Mouse (Mus musculus) forebrain, embryonic 10.5 days (tissue): ENCODE measurements around the gene Gm49711. TPM values are rescaled to one million over a fixed set of nuclear protein-coding genes. Genes with fewer than 3 reads are reported as not detected.
A peak's percentile ranks its signal among the peaks of the same experiment; 100 is the strongest.

ENCODE experiments used
- DNase-seq: peaks from one replicate; pipeline ENCODE4 v3.0.0-alpha.2; 2017; ENCODE audit warnings: low spot score; ENCODE audit errors: extremely low spot score
- H3K27ac ChIP-seq: fragments of 300-500 bp; sonication (generic); 2 replicates; pipeline ENCODE4 v1.5.1; 2016; ENCODE audit warnings: mild to moderate bottlenecking
- H3K27me3 ChIP-seq: fragments of 300-500 bp; sonication (generic); 2 replicates; pipeline ENCODE4 v1.6.1; 2016; ENCODE audit warnings: mild to moderate bottlenecking; ENCODE audit not compliant: poor library complexity, severe bottlenecking
- H3K36me3 ChIP-seq: fragments of 300-500 bp; sonication (generic); replicated peaks from 2 replicates; pipeline ENCODE4 v1.6.1; 2016; ENCODE audit warnings: mild to moderate bottlenecking, moderate library complexity
- H3K4me1 ChIP-seq: fragments of 300-500 bp; sonication (generic); 2 replicates; pipeline ENCODE4 v1.6.1; 2016
- H3K4me3 ChIP-seq: fragments of 300-500 bp; sonication (generic); 2 replicates; pipeline ENCODE4 v1.5.1; 2016; ENCODE audit warnings: mild to moderate bottlenecking, moderate library complexity
- H3K9me3 ChIP-seq: fragments of 300-500 bp; sonication (generic); 2 replicates; pipeline ENCODE4 v1.6.1; 2016; ENCODE audit warnings: mild to moderate bottlenecking, moderate library complexity
- WGBS: fragments of 180-500 bp; shearing (Covaris S2); methylation state at CpG from one replicate; pipeline ENCODE4 v1.1.7; 2016; 5-methylcytosine and 5-hydroxymethylcytosine counted together
- polyA plus RNA-seq: library from polyadenylated mRNA; unstranded; fragments of >200 nt; fragmentation: Nextera tagmentation; extraction: Ambion mirVana; gene quantifications from 2 replicates; pipeline ENCODE4 v1.2.1, GENCODE M21; 2016

The Gm49711 gene
- 0.12 and 0.15 TPM in 2 replicates for polyA plus RNA-seq

DNA sequence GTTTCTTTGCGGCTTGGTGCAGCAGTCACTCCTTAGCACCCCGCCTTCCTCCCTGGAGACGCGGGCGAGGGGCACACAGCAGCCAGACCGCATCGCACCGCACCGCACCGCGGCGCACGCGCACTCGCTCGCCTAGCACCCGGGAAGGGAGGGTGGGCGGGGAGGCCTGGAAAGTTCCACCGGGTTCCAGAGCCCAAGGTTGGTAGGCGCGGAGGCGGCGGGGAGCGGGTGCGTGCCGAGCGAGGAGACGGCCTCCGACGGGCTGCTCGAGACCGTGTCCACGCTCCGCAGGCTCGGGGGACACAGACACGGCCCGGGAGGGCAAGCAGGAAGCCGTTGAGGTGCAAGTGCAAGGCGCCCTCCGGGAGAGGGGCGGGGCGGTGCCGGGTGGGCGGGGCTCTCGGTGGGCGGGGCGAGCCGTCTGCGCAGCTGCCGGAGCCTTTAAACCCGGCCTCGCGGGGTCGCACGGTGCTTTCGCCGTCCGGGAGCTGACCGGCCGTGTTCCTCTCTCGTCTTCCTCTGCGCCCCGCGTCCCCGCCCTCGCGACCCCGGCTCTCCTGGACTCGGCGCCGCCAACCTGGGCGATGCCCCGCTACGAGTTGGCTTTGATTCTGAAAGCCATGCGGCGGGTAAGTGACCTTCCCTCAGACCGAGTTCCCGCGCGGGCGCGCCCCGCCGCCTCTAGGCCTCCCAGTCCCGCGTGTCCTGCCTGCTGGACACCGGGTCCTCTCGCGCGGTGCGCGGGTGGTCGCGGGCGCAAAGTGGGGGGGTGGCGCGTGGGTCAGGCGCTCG lies at the start of gene Gm49711, which contains the start of the genes Mrps6 and Slc5a3:
Gm49711 (plus strand) TSS at position 465 of the 792 bp plus-strand sequence.
Mrps6 (plus strand) TSS at position 419 of the 792 bp plus-strand sequence.
Slc5a3 (plus strand) TSS at position 471 of the 792 bp plus-strand sequence.
- Histone ChIP-seq H3K4me3 (peak within 1 kb of the TSS; percentile 97), H3K9me3 (peaks cover 13% of the 10 kb centered on the region), H3K27ac (peak within 1 kb of the TSS; percentile 97), H3K4me1 (peaks cover 39% of the 10 kb centered on the region), H3K36me3 (peaks cover 35% of the 10 kb centered on the region), H3K27me3 (no peaks in the 10 kb centered on the region)
- WGBS: under 1% methylated on average over 96 of the region's 99 CpGs
- DNase-seq: peak; percentile 93

DNA sequence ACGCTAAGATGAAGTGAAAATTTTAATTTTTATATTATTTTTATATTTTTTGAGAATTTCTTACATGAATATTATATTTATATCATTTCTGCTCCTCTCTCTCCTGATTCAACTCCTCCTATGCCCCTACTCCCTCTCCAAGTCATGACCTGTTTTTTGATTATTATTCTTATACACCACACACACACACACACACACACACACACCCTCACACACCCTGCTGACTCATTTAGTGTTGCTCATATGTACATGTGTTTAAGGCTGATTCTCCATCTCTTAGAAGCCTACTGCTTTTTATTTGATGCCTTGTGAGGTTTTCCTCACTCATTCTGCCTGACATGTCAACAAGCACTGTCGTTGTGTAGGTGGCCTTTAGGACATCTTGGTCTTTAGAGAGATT lies 48.5 kb upstream of the Gm49711 start:
- Histone ChIP-seq H3K36me3 (no peaks in the 10 kb centered on the region), H3K9me3 (peaks cover 6% of the 10 kb centered on the region; the same call in 1 of the 2 replicates), H3K4me1 (no peaks in the 10 kb centered on the region), H3K4me3 (no peak overlapping the region), H3K27ac (no peak overlapping the region), H3K27me3 (no peaks in the 10 kb centered on the region)
- WGBS: 90% methylated on average over 2 of the region's 2 CpGs
- no peak for DNase-seq

DNA sequence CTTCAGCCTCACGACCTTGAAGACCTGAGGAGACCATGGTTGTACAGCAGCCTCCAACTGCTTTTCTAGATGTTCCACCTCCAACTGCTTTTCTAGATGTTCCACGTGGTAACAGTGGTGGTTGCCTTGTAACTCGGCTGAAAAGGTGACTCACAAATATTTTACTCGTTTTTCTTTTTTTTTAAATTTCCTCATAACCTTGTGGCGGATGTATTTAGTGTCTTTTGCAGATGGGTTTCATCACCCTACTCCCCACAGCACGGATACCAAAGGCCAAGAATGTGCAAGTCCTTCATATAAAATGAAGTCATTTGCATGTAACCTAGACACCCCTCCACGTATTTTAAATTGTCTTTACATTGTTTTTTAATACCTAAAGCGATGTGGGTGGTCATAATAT lies 41.3 kb upstream of the Gm49711 start:
- H3K36me3 ChIP-seq: no peaks in the 10 kb centered on the region
- peaks cover 19% of the 10 kb centered on the region for H3K4me1 ChIP-seq
- DNase-seq: no peak
- H3K4me3 ChIP-seq: no peak overlapping the region
- H3K27ac ChIP-seq: no peak overlapping the region
- no peaks in the 10 kb centered on the region for H3K27me3 ChIP-seq
- no peaks in the 10 kb centered on the region for H3K9me3 ChIP-seq
- 87% methylated on average over 8 of the region's 8 CpGs for WGBS

DNA sequence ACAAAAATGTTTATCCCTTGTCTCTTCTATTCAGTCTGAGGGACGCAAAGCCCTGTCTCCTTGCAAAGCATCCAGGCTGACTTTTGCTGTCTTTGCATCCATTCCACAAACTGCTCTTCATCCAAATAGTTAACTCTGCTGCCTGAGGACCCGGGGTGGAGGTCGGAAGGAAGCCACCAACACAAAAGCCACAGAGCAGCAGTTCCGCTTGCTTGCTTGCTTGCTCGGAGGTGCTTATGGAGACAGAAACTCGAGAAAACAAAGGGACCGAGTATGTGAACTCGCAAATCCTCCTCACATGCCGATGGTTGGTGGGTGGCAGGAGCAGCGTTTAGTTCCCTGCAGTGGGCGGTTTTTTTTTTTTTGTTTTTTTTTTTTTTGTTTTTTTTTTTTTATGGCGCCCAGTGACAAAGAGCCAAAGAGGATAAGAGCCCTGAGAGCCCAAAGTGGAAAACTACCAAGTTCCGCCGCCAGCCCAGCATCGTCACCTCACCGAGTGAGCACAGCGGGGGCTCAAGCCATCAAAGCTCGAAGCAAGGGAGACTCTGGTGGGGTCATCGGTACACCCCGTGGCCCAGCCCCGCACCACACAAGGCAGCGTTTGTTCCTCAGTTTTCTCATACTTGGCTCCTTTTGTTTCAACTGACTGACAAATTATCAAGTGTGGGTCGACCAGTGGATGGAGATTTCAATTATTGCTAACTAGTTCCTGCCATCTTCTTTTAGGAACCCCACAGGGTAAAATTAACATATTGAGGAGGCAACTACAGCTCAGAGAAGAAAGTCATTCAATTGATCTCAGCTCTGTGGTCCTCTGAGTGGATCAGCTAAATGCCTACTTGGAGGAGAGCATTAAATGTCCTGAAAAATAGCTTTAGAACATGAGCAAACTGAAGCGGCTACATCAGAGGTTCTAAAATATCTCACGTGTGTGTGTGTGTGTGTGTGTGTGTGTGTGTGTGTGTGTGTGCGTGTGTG lies 38.7 kb upstream of the Gm49711 start:
- H3K27ac ChIP-seq: peak overlapping the region; percentile 86
- 8% methylated on average over 26 of the region's 26 CpGs for WGBS

DNA sequence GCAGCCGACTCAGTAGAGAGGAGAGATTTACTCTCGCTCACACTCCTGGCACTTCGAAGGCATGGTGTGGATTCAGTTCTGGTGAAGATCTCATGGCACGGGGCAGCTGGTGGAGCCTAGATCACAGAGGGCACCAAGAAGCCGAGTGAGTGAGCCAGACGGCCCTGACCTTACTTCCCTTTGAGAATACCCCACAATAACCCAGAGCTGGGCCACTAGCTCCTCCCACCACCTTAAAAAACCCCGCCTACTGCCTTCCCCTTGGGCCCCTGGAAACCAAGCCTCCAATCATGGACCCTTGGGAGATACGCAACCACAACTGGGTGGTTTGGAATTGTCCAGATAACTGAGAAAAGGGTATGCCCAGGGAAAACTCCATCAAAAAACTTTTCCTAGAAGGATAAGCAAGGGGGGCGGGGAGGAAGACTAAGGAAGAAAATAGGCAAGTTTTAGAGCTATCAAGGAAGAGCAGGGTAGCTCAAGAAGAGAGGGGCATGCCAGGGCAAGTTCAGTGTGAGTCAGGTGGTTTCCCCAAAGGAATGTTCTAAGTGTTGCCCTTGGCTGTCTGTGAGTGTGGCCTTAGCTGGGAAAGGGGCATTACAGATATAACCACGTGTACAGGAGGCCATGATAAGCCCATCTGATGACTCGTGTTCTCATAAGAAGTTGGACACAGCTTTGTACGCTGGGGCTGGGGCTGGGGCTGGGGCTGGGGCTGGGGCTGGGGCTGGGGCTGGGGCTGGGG lies 36.3 kb upstream of the Gm49711 start:
- Histone ChIP-seq H3K4me1 (peaks cover 26% of the 10 kb centered on the region), H3K27ac (peak overlapping the region; percentile 51; the same call in 1 of the 2 replicates), H3K9me3 (no peaks in the 10 kb centered on the region), H3K4me3 (no peak overlapping the region), H3K27me3 (no peaks in the 10 kb centered on the region), H3K36me3 (no peaks in the 10 kb centered on the region)
- WGBS: 89% methylated on average over 12 of the region's 12 CpGs
- no peak for DNase-seq

More for the DNA sequence above, 38.7 kb upstream of the Gm49711 start:
- Histone ChIP-seq H3K4me1 (peaks cover 26% of the 10 kb centered on the region), H3K27me3 (no peaks in the 10 kb centered on the region), H3K36me3 (no peaks in the 10 kb centered on the region), H3K4me3 (peak overlapping the region; percentile 45), H3K9me3 (no peaks in the 10 kb centered on the region)
- peak; percentile 50 for DNase-seq

DNA sequence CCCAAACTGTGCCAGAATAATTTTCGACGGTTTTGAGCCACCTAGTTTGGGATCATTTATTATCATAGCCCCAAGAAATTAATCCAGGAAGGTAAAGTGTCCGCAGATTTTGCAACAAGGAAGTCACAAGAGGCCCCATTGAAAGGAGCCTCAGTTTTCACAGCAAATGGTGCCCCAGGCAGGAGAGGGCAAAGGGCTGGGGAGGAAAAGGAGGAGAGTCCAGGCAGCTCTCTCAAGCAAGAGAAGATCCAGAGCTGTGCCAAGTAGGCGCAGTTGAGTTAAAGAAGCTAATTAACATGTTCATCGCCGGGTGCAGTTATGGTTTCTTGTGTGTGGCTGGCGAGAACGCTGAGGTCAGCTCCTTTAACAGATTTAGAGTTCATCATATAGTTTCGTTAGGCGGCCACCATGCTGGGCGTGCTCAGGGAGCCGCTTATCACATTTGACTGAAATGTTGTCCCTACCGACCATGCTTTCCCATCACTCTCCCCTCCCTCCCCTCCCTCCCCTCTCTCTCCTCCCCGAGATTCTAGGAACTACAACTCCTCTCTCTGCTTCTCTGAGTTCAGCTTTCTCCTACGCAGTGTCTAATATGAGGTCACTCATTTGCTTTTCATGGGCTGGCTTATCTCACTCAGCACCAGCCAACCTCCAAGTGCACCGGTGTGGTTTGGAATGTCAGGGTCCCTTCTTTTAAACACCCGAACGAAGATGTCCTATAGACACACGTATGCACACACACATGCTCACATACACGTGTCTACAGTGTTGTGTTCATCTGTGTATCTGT lies 35.4 kb upstream of the Gm49711 start:
- Histone ChIP-seq H3K27ac (peak overlapping the region; percentile 51; the same call in 1 of the 2 replicates), H3K4me3 (no peak overlapping the region), H3K9me3 (no peaks in the 10 kb centered on the region), H3K4me1 (peaks cover 26% of the 10 kb centered on the region), H3K27me3 (no peaks in the 10 kb centered on the region), H3K36me3 (no peaks in the 10 kb centered on the region)
- 77% methylated on average over 20 of the region's 20 CpGs for WGBS
- DNase-seq: no peak

DNA sequence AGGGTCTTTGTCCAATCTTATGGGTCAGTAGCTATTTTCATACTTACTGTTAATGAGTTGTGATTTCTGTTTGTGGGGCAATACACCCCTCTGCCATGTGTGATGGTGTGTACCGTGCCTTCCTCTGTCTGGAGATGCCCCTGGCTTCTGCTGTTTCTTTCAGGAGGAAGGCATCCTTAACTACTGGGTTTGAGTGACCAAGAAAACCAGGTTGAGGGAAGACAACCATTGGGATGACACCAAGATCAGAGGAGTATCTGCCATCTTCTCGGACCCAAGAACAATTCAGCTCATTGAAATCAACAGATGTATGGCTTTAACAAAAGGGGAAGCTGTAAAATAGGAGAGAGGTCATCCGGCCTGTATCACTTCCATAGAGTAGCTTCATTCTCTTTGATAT lies 24.8 kb upstream of the Gm49711 start:
- no peak for DNase-seq
- Histone ChIP-seq H3K9me3 (no peaks in the 10 kb centered on the region), H3K4me1 (peaks cover 8% of the 10 kb centered on the region; the same call in 1 of the 2 replicates), H3K36me3 (no peaks in the 10 kb centered on the region), H3K4me3 (no peak overlapping the region), H3K27me3 (no peaks in the 10 kb centered on the region), H3K27ac (no peak overlapping the region)
- 84% methylated on average over 3 of the region's 3 CpGs for WGBS

DNA sequence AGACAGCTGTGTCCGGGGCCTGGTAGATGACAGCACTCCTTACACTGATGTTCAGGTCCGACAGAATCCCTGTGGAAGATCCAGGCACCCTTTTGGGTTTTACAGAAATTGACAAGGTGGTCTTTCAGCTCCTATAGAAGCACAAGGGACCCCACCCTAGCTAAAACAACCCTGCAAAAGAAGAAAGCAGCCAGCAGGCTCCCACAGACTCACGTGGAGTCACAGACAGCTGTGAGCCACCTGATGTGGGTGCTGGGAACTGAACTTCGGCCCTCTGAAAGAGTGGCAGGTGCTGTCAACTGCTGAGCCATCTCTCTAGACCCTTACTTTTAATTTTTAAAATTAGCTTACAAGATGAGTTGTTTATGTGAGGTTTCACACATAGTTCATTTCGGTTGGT lies 23.4 kb upstream of the Gm49711 start:
- 72% methylated on average over 5 of the region's 5 CpGs for WGBS
- Histone ChIP-seq H3K4me3 (no peak overlapping the region), H3K36me3 (no peaks in the 10 kb centered on the region), H3K4me1 (peaks cover 8% of the 10 kb centered on the region; the same call in 1 of the 2 replicates), H3K9me3 (no peaks in the 10 kb centered on the region; the same call in 1 of the 2 replicates), H3K27me3 (no peaks in the 10 kb centered on the region), H3K27ac (no peak overlapping the region)
- DNase-seq: no peak

DNA sequence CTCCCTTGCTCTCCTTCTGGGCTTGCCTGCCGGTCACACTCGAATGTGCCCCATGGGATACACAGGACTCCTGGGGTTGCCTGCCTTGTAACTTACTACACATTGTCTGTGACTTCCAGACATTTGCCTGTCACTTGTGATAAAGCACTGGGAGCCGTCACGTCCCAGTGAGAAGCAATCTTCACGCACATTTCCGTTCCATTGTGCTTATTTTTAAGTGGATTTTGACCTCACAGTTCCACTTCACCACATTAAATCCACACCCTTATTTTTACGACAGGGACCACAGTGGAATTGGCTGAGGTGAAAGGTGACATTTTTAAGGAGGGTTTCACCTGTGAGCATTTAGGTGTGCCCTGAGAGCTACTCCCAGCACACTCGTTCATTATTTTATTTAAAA lies 21.4 kb upstream of the Gm49711 start:
- Histone ChIP-seq H3K9me3 (no peaks in the 10 kb centered on the region; the same call in 1 of the 2 replicates), H3K36me3 (no peaks in the 10 kb centered on the region), H3K27ac (no peak overlapping the region), H3K4me3 (no peak overlapping the region), H3K27me3 (no peaks in the 10 kb centered on the region), H3K4me1 (peaks cover 8% of the 10 kb centered on the region; the same call in 1 of the 2 replicates)
- DNase-seq: no peak
- 83% methylated on average over 8 of the region's 8 CpGs for WGBS

DNA sequence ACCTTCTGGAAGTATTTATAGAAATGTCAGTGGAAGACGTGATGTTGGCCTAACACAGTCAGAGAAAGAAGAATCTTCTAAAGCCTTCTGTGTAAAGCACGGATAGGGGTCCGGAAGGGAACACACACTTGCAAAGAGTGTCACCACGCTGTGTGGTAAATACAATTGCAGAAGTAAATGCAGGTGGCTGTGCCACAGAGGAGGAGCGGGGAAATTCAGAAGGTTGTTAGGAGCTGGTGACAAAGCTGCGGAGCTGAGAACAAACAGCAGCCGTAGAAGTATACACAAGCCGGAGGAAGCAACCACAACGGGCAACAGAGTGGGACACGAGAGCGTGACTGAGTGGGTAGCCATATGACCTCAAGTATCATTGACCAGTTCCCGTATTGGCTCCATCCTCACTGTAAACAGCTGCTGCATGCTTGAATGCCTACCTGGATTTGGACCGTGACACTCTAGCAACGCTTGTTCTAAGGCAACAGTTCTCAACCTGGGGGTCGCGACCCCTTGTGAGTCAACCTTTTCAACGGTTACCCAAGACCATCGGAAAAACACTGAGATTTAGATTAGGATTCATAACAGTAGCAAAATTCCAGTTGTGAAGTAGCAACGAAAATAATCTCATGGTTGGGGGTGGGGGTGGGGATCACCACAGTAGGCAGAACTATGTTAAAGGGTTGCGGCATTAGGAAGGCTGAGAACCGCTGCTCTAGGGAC lies 20.1 kb upstream of the Gm49711 start:
- no peaks in the 10 kb centered on the region for H3K27me3 ChIP-seq
- DNase-seq: no peak
- peaks cover 8% of the 10 kb centered on the region; the same call in 1 of the 2 replicates for H3K4me1 ChIP-seq
- H3K9me3 ChIP-seq: no peaks in the 10 kb centered on the region; the same call in 1 of the 2 replicates
- 91% methylated on average over 21 of the region's 21 CpGs for WGBS
- no peak overlapping the region for H3K27ac ChIP-seq
- H3K4me3 ChIP-seq: no peak overlapping the region
- H3K36me3 ChIP-seq: no peaks in the 10 kb centered on the region

DNA sequence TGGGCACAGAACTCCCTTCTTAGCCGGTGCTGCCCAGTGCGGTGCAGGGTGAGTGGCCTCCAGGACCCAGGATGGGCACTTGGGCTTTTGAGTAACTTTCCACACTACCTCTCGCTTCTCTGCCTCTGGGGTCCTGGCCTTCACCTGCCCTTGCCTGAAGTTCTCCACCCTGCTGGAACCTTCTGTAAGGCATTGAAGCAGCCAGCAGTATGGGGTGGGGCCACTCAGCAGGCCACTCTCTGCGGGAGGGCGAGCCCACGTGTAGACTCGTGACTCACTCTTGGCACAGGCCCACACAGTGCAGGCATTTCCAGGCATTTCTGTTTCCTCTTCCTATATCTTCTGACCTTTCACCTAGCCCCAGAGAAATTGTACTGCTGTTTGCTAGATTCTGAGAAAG lies 18.7 kb upstream of the Gm49711 start:
- Histone ChIP-seq H3K36me3 (no peaks in the 10 kb centered on the region), H3K4me1 (peaks cover 7% of the 10 kb centered on the region; the same call in 1 of the 2 replicates), H3K27ac (no peak overlapping the region), H3K4me3 (no peak overlapping the region), H3K27me3 (no peaks in the 10 kb centered on the region), H3K9me3 (no peaks in the 10 kb centered on the region; the same call in 1 of the 2 replicates)
- DNase-seq: no peak
- 93% methylated on average over 7 of the region's 7 CpGs for WGBS
